Mouse (Mus musculus) left cerebral cortex, adult 8-10 months (tissue): ENCODE results near the gene Adprm. TPM values are rescaled to one million over a fixed set of nuclear protein-coding genes. Genes with fewer than 3 reads are reported as not detected.

Experiments used
- microRNA-seq, 2 experiments: library from miRNA; unstranded; fragments of <30 nt; microRNA quantifications; one replicate each; pipeline ENCODE4 v1.2.0; 2022
- total RNA-seq, 4 experiments: library from RNA; stranded (reverse); gene quantifications; 2 replicates each; pipeline ENCODE4 v1.2.4; 2022

The Adprm gene
- total RNA-seq, 4 experiments from 2014 or later: 24.6 to 30.2 (median 28.9) TPM

Small RNAs within 50 kb of the gene (microRNA-seq; reads per million reads assigned to microRNA genes)
- gene Mir6923: 0 reads per million in 2 experiments

Other genes with a start within 250 kb of the Adprm start
- gene Pirt, start 140.6 kb downstream of the Adprm start, total RNA-seq: under 1 TPM; 0.21 to 0.33 (median 0.25) TPM
- gene Tmem238l, start 96.0 kb downstream of the Adprm start, total RNA-seq: not detected
- gene Tmem220, start 27.4 kb downstream of the Adprm start, total RNA-seq: 1 to 10 TPM in 3 of 4 experiments, under 1 TPM in 1; 0.67 to 1.2 (median 1.1) TPM
- 10 to 100 TPM; 10.2 to 15.0 (median 11.0) TPM for gene Sco1, start 76 bp upstream of the Adprm start, total RNA-seq
- gene Myh3, start 25.7 kb upstream of the Adprm start, total RNA-seq: 1 to 10 TPM; 3.4 to 6.9 (median 5.3) TPM
- 1 to 10 TPM in 2 of 4 experiments, under 1 TPM in 2; 0.67 to 1.4 (median 0.99) TPM for gene Myh2, start 118.4 kb upstream of the Adprm start, total RNA-seq
- gene Myh1, start 147.5 kb upstream of the Adprm start, total RNA-seq: under 1 TPM; 0.35 to 0.89 (median 0.65) TPM
- gene Myh4, start 185.4 kb upstream of the Adprm start, total RNA-seq: 1 to 10 TPM in 3 of 4 experiments, under 1 TPM in 1; 0.28 to 9.3 (median 5.5) TPM
- gene Myh8, start 224.5 kb upstream of the Adprm start, total RNA-seq: under 1 TPM; 0.27 to 0.39 (median 0.34) TPM